Mouse (Mus musculus): ENCODE results near the gene Vmn1r50.
"Not testable (repeated sequence)": the region's sequence is repeated elsewhere in the genome, so short reads cannot be mapped to it uniquely, and the experiment has no call there.

The Vmn1r50 gene

DNA sequence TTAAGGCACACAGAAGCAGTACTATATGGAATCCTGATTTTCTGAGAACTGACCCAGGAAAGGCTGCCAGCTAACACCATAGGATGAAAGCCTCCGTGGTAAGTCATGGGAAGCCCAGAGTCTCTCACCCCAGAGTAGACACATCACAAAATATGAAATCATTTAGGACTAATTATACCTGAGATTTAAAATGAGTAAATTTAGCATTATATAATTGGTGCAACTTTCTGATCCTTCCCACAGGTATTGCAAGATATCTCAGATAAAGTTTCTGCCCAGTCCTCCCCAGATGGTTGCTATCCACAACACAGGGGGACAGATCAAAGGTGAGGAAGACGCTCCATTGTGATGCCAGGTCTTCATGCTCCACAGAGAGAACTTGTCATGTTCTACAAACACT lies at the start of gene Vmn1r50:
Vmn1r50 (plus strand) TSS at position 301 of the 400 bp plus-strand sequence.
- no peak for DNase-seq (ENCODE audit: low read depth)

DNA sequence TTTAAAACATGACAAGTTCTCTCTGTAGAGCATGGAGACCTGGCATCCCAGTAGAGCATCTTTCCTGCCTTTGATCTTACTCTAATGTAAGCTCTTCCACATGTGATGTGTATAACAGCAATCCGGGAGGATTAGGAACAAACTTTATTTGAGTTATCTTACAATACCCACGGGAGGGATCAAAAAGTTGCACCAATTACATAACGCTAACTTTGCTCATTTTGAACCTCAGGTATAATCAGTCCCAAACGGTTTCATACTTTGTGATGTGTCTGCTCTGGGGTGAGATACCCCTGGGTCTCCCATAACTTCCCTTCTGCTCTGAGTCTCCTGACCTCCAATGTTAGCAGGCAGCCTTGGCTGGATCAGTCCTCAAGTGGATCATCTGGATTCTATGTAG lies 22.8 kb upstream of the Vmn1r50 start, which contains the start of gene Vmn1r49:
Vmn1r49 (minus strand) TSS at position 101 of the 400 bp plus-strand sequence.
- DNase-seq (ENCODE audit: low read depth) = no peak

DNA sequence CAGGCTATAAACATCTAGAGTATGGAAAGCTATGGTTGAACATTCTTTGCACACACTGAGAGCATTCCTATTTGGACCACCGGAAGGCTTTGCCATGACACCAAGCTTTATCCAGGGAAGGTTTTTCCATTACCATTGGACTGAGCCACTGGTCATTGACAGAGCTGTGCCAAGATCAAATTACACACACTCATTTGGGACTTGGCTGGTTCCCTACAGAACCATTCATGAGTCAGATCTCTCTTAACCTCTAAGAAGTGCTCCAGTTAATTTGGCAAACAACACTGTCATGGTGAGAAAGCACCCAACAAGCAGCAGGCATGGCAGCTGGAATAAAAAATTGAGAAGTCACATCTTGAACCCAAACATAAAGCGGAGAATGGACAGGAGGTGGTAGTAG lies 664 bp upstream of the Vmn1r50 start:
- no peak for DNase-seq (ENCODE audit: low read depth)

DNA sequence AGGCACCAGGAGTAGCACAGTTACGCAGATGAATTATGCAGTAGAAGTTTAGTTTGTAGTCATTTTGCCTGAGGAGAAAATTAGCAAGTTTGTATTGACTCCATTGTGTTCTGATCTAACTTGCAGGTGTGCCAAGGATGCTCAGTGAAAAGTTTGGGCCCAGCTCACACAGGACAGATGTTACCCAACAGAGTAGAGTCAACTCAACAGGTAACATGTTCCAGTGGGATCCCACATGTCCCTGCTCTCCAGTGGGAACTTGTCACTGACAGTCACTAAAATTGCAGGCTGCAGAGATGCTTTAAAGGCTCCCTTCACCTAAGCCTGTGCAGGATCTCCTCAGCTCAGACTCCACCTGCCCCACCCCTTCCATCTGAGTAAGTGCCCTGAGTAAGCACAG lies 21.1 kb downstream of the Vmn1r50 start, which contains the start of gene Vmn1r51:
Vmn1r51 (plus strand) TSS at position 301 of the 400 bp plus-strand sequence.
- not testable (repeated sequence) for DNase-seq (ENCODE audit: low read depth)
